Mouse (Mus musculus) lung, postnatal 0 days (tissue): ENCODE measurements at regions not wholly inside any gene's neighbourhood (a gene's known extent, or its start where the extent isn't known, plus 50 kb on each side); places are given as distances from the start of the nearest gene placed in this dataset.

Source experiments
- ATAC-seq: fragments of 200-750 bp; cut with Nextera tagmentation; 2 replicates; pipeline ENCODE4 v1.8.0; 2017; ENCODE audit warnings: moderate library complexity
- DNase-seq: peaks from one replicate; pipeline ENCODE4 v3.0.0-alpha.2; 2016; ENCODE audit warnings: low spot score
- H3K27ac ChIP-seq: fragments of 300-500 bp; sonication (generic); 2 replicates; pipeline ENCODE4 v1.5.1; 2014; ENCODE audit warnings: antibody characterized with exemption, mild to moderate bottlenecking, low read length, mixed read lengths
- H3K27me3 ChIP-seq: fragments of 300-500 bp; sonication (generic); replicated peaks from 2 replicates; pipeline ENCODE4 v1.6.1; 2014; ENCODE audit warnings: low read length, mixed read lengths; ENCODE audit not compliant: insufficient read depth
- H3K36me3 ChIP-seq: fragments of 300-500 bp; sonication (generic); 2 replicates; pipeline ENCODE4 v1.6.1; 2014; ENCODE audit warnings: low read length, mixed read lengths; ENCODE audit not compliant: insufficient read depth
- H3K4me1 ChIP-seq: fragments of 300-500 bp; sonication (generic); 2 replicates; pipeline ENCODE4 v1.6.1; 2014; ENCODE audit warnings: antibody characterized with exemption, low read depth, low read length, mixed read lengths; ENCODE audit not compliant: insufficient read depth
- H3K4me2 ChIP-seq: fragments of 300-500 bp; sonication (generic); replicated peaks from 2 replicates; pipeline ENCODE4 v1.6.1; 2014; ENCODE audit warnings: low read depth, mild to moderate bottlenecking, low read length, moderate library complexity, mixed read lengths
- H3K4me3 ChIP-seq: fragments of 300-500 bp; sonication (generic); 2 replicates; pipeline ENCODE4 v1.5.1; 2014; ENCODE audit warnings: low read depth, low read length
- H3K9ac ChIP-seq: fragments of 300-500 bp; sonication (generic); replicated peaks from 2 replicates; pipeline ENCODE4 v1.6.1; 2014; ENCODE audit warnings: low read depth, mild to moderate bottlenecking
- H3K9me3 ChIP-seq: fragments of 300-500 bp; sonication (generic); 2 replicates; pipeline ENCODE4 v1.6.1; 2016; ENCODE audit warnings: low read length, mixed read lengths
- CTCF ChIP-seq: IDR thresholded peaks from 2 replicates; pipeline ENCODE4 v1.5.1; 2016; ENCODE audit warnings: antibody characterized with exemption, mild to moderate bottlenecking
- EP300 ChIP-seq: IDR thresholded peaks from 2 replicates; pipeline ENCODE4 v1.6.1; 2016; ENCODE audit warnings: antibody characterized with exemption, mild to moderate bottlenecking, control low read depth
- WGBS: fragments of 180-500 bp; shearing (Covaris S2); extraction: QIAGEN DNeasy Blood & Tissue Kit; methylation state at CpG from one replicate; pipeline ENCODE4 v1.1.7; 2014; 5-methylcytosine and 5-hydroxymethylcytosine counted together

GRCm38 (mm10) chr12:99637986-99638385 is 74.6 kb upstream of the Foxn3 start:
- 73% methylated on average over 5 of the region's 5 CpGs for WGBS
- DNase-seq, result no peak
- TF ChIP-seq CTCF (no peak), EP300 (no peak)
- Histone ChIP-seq H3K4me3 (no peak overlapping the region), H3K36me3 (no peaks in the 10 kb centered on the region), H3K27ac (no peak overlapping the region), H3K27me3 (no peaks in the 10 kb centered on the region), H3K4me1 (no peaks in the 10 kb centered on the region), H3K4me2 (no peak overlapping the region), H3K9me3 (no peaks in the 10 kb centered on the region), H3K9ac (no peak overlapping the region)
- no peak for ATAC-seq

GRCm38 (mm10) chr12:99636234-99636633 is 72.9 kb upstream of the Foxn3 start:
- H3K9me3 ChIP-seq, result no peaks in the 10 kb centered on the region
- no peak overlapping the region for H3K27ac ChIP-seq
- no peak overlapping the region for H3K4me2 ChIP-seq
- TF ChIP-seq EP300, result no peak
- TF ChIP-seq CTCF, result peak; percentile 17; the same call in 1 of the 2 replicates
- H3K4me1 ChIP-seq, result no peaks in the 10 kb centered on the region
- no peak for ATAC-seq
- H3K36me3 ChIP-seq, result no peaks in the 10 kb centered on the region
- no peaks in the 10 kb centered on the region for H3K27me3 ChIP-seq
- H3K9ac ChIP-seq, result no peak overlapping the region
- no peak overlapping the region for H3K4me3 ChIP-seq
- DNase-seq, result no peak
- 64% methylated on average over 3 of the region's 3 CpGs for WGBS

DNA sequence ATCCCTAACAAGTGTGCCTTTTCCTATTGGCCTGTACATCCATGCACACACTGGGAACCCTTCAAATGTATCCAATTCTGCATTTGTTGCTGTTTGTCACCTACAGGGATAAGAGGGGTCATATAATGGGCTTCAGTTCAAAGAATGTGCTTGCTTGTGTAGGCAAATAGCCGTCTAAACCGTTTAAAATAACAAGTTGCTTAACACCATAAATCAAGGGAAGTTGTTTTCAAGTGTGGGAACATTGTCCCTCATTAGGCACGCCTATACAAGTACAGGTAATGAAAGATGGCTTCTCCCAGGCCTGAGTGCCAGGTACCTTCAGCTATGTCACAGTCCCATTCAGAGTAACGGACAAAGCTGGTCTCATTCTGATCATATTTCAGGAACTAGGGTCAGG is 72.0 kb upstream of the Foxn3 start:
- ATAC-seq (no peak), DNase-seq (no peak)
- no peak overlapping the region for H3K27ac ChIP-seq
- 68% methylated on average over 4 of the region's 4 CpGs for WGBS
- no peaks in the 10 kb centered on the region for H3K36me3 ChIP-seq
- no peak overlapping the region for H3K4me2 ChIP-seq
- no peaks in the 10 kb centered on the region for H3K27me3 ChIP-seq
- no peaks in the 10 kb centered on the region for H3K9me3 ChIP-seq
- H3K4me1 ChIP-seq, result no peaks in the 10 kb centered on the region
- no peak overlapping the region for H3K4me3 ChIP-seq
- TF ChIP-seq EP300 (no peak), CTCF (no peak)
- H3K9ac ChIP-seq, result no peak overlapping the region

DNA sequence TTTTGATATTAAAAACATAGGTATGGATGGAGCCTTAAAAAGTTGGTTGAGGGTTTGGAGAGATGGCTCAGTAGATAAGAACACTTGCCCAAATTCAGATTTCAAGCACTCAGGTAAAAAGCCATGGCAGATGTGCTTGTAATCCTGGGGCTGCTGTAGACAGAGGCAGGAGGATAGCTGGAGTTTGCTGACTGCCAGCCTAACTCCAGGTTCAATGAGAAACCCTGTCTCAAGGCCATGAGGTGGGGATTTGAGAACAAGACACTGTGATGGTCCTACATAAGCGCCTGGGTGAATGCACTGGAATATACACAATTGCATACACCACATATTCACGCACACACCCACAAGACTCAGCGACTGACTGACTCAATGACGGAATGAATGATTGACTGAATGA is 71.3 kb upstream of the Foxn3 start:
- Histone ChIP-seq H3K27me3 (no peaks in the 10 kb centered on the region), H3K9me3 (no peaks in the 10 kb centered on the region), H3K9ac (no peak overlapping the region), H3K4me3 (no peak overlapping the region), H3K36me3 (no peaks in the 10 kb centered on the region), H3K27ac (no peak overlapping the region), H3K4me1 (no peaks in the 10 kb centered on the region), H3K4me2 (no peak overlapping the region)
- ATAC-seq, result no peak
- TF ChIP-seq CTCF (no peak), EP300 (no peak)
- 90% methylated on average over 4 of the region's 4 CpGs for WGBS
- DNase-seq, result no peak

GRCm38 (mm10) chr12:99633678-99634077 is 70.3 kb upstream of the Foxn3 start:
- no peak for DNase-seq
- Histone ChIP-seq H3K4me2 (no peak overlapping the region), H3K36me3 (no peaks in the 10 kb centered on the region), H3K9me3 (no peaks in the 10 kb centered on the region), H3K4me1 (no peaks in the 10 kb centered on the region), H3K9ac (no peak overlapping the region), H3K4me3 (no peak overlapping the region), H3K27me3 (no peaks in the 10 kb centered on the region), H3K27ac (no peak overlapping the region)
- 84% methylated on average over 10 of the region's 10 CpGs for WGBS
- no peak for ATAC-seq
- TF ChIP-seq EP300 (no peak), CTCF (no peak)

DNA sequence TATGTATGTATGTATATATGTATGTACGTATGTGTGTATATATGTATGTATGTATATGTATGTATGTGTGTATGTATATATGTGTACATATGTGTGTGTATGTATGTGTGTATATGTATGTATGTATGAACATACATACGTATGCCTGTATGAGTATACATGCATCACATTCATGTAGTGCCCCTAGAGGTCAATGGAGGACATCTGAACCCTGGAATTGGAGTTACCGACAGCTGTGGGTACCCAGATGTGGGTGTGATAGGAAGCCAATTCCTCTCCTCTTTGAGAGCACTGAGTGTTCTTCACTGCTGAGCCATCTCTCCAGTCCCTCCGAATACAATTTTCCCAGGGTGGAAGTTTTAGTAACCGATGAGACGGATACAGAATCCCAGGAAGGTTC is 69.6 kb upstream of the Foxn3 start:
- no peak overlapping the region for H3K4me2 ChIP-seq
- 83% methylated on average over 6 of the region's 6 CpGs for WGBS
- DNase-seq (no peak), ATAC-seq (no peak)
- TF ChIP-seq EP300, result no peak
- TF ChIP-seq CTCF, result peak; percentile 6; the same call in 1 of the 2 replicates
- H3K9ac ChIP-seq, result no peak overlapping the region
- H3K9me3 ChIP-seq, result no peaks in the 10 kb centered on the region
- H3K4me3 ChIP-seq, result no peak overlapping the region
- H3K36me3 ChIP-seq, result no peaks in the 10 kb centered on the region
- H3K27ac ChIP-seq, result no peak overlapping the region
- no peaks in the 10 kb centered on the region for H3K4me1 ChIP-seq
- H3K27me3 ChIP-seq, result no peaks in the 10 kb centered on the region

- no peak overlapping the region for H3K9ac ChIP-seq
- H3K27ac ChIP-seq, result no peak overlapping the region
- H3K27me3 ChIP-seq, result no peaks in the 10 kb centered on the region
- no peaks in the 10 kb centered on the region for H3K36me3 ChIP-seq
- no peaks in the 10 kb centered on the region for H3K4me1 ChIP-seq
- TF ChIP-seq CTCF (peak; percentile 2; the same call in 1 of the 2 replicates), EP300 (no peak)
- 86% methylated on average over 4 of the region's 4 CpGs for whole genome bisulfite sequencing
- ATAC-seq (no peak), DNase-seq (no peak)
- no peaks in the 10 kb centered on the region for H3K9me3 ChIP-seq
- H3K4me2 ChIP-seq, result no peak overlapping the region
- no peak overlapping the region for H3K4me3 ChIP-seq
Measured at GRCm38 (mm10) chr12:99629606-99630005, 66.2 kb upstream of the Foxn3 start.
